Mouse (Mus musculus): Measurements from ENCODE around the gene Rap1gap2.

Gene Rap1gap2

GRCm38 (mm10) chr11:74536140-74536842, 74.4 kb downstream of the Rap1gap2 start:
- no peak for DNase-seq

DNA sequence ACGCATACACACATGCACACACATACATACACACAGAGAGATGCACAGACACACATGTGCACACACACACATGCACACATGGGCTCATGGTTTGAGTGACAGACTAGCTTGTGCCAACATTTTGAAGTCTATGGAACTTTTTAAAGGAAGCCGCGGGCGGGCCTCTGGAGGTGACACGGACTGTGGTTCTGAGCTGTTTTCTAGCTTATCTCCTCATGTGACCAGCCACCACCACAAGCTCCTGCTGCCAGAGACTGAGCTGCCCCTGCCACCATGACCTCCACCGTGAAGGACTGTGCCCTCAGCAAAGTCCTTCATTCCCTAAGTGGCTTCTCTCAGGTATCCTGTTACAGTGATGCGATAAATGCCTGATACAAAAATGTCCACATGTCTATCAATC, 76.3 kb downstream of the Rap1gap2 start:
- no peak for DNase-seq

- no peak for DNase-seq
These were observed 77.7 kb downstream of the Rap1gap2 start for GRCm38 (mm10) chr11:74533050-74533449.

GRCm38 (mm10) chr11:74532401-74532800, 78.3 kb downstream of the Rap1gap2 start:
- DNase-seq = no peak

- no peak for DNase-seq
These were observed 79.0 kb downstream of the Rap1gap2 start for GRCm38 (mm10) chr11:74531725-74532124.

- DNase-seq = peak; percentile 70
These were observed 80.9 kb downstream of the Rap1gap2 start for GRCm38 (mm10) chr11:74529803-74530202.

DNA sequence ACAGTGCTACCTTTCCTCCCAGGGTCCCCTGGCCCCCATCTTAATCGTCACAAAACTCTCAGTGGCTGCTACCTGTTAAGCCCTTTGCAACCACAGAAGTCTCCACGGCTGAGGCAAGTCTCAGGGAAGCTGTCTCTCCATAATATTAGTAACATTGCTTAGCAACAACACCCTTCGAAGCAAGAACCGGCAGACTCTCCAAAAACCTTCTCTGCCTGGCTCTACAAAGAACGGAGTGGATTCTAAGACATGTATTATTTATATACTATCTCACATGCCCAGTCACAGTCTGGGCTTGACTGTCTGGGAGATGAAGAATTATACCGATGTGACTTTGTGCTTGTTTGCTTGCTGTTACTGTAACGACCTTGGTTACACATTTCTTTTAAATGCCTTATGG, 83.2 kb downstream of the Rap1gap2 start:
- DNase-seq = no peak

DNA sequence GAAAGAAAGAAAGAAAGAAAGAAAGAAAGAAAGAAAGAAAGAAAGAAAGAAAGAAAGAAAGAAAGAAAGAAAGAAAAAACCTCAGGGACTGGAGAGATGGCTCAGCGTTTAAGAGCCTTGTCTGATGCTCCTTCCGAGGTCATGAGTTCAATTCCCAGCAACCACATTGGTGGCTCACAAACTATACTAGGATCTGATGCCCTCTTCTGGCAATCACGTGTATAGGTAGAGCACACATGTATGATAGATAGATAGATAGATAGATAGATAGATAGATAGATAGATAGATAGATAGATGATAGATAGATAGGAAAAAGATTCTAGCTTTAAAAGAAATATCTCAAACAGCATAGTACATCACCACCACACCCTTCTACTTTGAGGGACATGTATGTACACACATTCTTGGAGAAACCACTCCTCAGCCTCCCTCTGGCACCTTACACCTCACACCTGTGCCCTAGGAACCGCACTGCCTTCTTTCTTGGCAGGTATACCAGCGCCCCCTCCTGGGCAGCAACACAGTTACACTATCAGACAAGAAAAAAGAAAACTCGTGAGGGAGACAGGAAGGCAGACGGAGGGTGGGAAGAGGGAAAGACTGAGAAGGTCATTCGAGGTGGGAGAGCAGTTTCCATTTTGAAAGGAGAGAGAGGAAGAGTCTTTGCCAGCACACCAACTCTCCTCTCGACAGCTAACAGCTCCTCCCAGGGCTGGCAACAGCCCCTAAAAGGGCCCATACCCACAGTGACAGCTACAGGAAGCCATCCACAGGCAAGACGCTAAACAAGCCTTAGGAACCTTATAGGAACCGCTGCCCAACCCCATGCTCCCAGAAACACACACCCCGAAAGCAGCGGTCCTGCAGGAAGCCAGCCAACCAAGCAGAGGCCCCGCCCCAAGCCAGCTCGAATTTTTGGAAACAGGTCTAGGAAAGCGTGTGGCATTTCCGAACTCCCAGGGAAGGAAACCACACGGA, 84.2 kb downstream of the Rap1gap2 start:
- peak; percentile 61 for DNase-seq

DNA sequence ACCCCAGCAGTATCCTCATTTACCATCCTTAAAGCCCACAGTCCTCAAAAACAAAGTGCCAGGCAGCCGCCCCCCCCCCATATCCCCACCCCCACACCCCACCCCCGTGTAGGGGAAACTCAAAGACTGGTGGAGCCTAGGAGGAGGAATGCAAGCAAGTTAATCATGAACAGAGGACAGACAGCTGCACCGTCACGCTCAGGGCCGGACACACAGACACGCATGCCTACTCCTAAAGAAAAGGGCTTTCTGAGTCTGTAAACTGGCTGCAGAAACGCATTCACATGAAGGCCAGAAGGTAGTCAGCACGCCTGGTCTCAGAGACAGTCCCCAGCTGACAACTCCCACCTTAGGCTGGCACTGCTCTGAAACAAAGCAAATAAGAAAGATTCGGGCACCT, 85.1 kb downstream of the Rap1gap2 start:
- no peak for DNase-seq

- DNase-seq = no peak
These were observed 85.5 kb downstream of the Rap1gap2 start for GRCm38 (mm10) chr11:74525205-74525604.

GRCm38 (mm10) chr11:74524050-74524965, 86.4 kb downstream of the Rap1gap2 start:
- no peak for DNase-seq

- peak; percentile 38 for DNase-seq
These were observed 87.3 kb downstream of the Rap1gap2 start for GRCm38 (mm10) chr11:74523210-74523951.

DNA sequence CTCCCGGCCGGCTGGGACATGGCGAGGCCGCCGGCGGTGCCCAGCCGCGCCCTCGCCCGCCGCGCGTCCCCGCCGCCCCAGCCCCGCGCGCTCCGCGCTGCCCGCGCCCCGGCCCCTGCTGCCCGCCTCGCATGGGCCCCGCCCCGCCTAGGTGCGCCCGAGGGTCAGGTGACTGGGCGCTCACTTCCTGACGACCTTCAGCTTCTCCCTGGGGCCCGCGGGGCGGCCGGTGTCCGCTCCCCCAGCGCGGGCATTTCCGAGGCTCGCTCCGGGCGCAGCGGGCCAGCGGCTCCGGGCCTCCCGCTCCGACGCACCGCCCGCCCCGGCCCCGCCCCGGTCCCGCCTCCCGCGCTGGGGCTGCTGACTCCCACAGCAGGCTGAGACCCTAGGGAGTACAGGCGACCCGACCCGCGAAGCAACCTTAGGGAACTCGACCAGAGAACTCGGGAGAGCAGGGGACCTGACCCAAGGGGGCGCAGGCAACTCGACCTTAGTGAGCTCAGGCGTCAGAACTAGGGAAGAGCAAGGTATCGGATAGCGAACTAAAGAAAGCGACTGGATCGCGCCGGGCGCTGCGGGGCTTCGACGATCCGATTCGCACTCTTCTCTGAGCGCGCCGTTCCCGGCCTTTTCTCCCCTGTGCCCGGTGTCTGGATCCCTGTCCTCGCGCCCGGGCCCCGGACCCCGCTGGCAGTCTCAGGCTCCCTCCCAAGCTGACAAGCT, 88.1 kb downstream of the Rap1gap2 start:
- DNase-seq = peak; percentile 71

DNA sequence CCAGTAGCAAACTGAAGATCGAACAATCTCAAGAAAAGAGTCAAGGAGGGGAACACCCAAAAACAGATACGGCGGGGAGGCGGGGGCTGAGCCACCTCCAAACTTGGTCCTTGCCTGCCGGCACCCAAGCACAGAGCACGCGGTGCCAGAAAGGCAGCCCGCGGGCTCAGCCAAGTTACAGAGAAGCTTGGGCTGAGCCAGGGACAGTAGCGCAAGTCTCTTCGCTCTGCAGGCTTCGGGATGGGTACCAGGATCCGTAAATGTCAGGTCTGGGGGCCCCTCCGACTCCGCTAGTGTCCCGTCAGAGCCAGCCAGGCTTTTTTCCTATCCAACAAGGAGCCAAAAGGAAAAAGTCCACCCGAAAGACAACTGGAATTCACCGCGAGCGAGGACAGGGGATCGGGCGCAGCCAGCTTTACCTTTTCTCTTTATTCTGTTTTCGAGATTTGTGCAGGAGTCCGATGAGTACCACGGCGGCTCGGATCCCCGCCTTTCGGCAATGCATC, 88.7 kb downstream of the Rap1gap2 start:
- DNase-seq = no peak

GRCm38 (mm10) chr11:74520201-74520600, 90.5 kb downstream of the Rap1gap2 start:
- DNase-seq = no peak

- no peak for DNase-seq
These were observed 94.6 kb downstream of the Rap1gap2 start for GRCm38 (mm10) chr11:74516112-74516511.

GRCm38 (mm10) chr11:74515046-74515445, 95.7 kb downstream of the Rap1gap2 start:
- no peak for DNase-seq

- DNase-seq = no peak
These were observed 98.1 kb downstream of the Rap1gap2 start for GRCm38 (mm10) chr11:74512595-74512994.

DNA sequence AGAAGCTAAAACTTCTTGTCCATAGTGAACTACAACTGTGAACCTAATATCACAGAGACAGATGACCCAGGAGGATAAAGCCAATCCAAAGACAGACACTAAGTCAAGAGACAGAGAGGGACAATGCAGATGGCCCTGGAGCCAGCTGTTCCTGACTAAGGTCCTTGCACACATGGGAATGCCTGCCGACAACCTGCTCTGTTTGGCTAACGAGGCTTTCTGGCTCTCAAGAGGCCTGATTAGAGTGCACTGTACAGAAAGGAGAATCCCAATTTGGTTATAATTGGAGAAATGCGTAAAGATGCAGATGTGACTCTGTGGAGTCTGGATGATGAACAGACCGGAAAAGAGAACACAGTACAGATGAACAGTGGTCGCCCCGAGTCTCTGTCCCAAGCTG, 104.4 kb downstream of the Rap1gap2 start:
- DNase-seq = no peak

DNA sequence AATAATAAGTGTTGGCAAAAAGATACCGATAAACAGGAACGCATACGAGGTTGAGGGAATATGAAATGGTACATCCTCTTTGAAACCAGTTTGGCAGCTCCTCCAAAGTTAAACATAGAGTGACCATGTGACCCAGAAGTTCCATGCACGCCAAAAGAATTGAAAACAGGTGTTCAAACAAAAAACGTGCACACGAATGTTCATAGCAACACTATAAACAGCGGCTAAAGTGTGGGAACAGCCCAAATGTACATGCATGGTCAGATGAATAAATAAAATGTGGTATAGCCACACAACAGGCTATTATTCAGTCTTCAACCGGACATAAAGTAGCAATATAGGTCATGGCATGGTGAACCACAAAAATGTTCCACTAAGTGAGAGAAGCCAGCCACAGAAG, 108.2 kb downstream of the Rap1gap2 start:
- DNase-seq = no peak

- DNase-seq = no peak
These were observed 108.7 kb downstream of the Rap1gap2 start for GRCm38 (mm10) chr11:74501989-74502388.

Measured in retina, postnatal 1 day (tissue).